Mouse (Mus musculus) kidney, adult 8-10 months (tissue): ENCODE data around the gene Car9.
A peak's percentile ranks its signal among the peaks of the same experiment; 100 is the strongest.
"Not testable (repeated sequence)": the region's sequence is repeated elsewhere in the genome, so short reads cannot be mapped to it uniquely, and the experiment has no call there.

Source experiments
- DNase-seq, 2 experiments: peaks; one replicate each; pipeline ENCODE4 v3.0.0; 2022

Car9 gene

GRCm38 (mm10) chr4:43530581-43530980 lies 23.8 kb downstream of the Car9 start:
- DNase-seq: peak; percentile 70 to 84

- DNase-seq: peak; percentile 31 to 42
These were observed 26.5 kb downstream of the Car9 start for GRCm38 (mm10) chr4:43533270-43533669.

GRCm38 (mm10) chr4:43535628-43536027 lies 28.9 kb downstream of the Car9 start:
- no peak for DNase-seq

- no peak for DNase-seq
These were observed 29.3 kb downstream of the Car9 start for GRCm38 (mm10) chr4:43536031-43536430.

- no peak for DNase-seq
These were observed 35.3 kb downstream of the Car9 start for GRCm38 (mm10) chr4:43542044-43542443.

GRCm38 (mm10) chr4:43546375-43547047 lies 39.7 kb downstream of the Car9 start:
- peak in 1 of 2 experiments; percentile 56 for DNase-seq

GRCm38 (mm10) chr4:43547160-43547559 lies 40.4 kb downstream of the Car9 start:
- no peak for DNase-seq

GRCm38 (mm10) chr4:43549055-43549454 lies 42.3 kb downstream of the Car9 start:
- DNase-seq: no peak

- DNase-seq: not testable (repeated sequence)
These were observed 45.1 kb downstream of the Car9 start for GRCm38 (mm10) chr4:43551854-43552253.

- DNase-seq: no peak
These were observed 45.7 kb downstream of the Car9 start for GRCm38 (mm10) chr4:43552437-43552836.

GRCm38 (mm10) chr4:43553891-43554290 lies 47.1 kb downstream of the Car9 start:
- no peak for DNase-seq

GRCm38 (mm10) chr4:43555926-43556325 lies 49.2 kb downstream of the Car9 start:
- no peak for DNase-seq

GRCm38 (mm10) chr4:43558028-43558630 lies 51.4 kb downstream of the Car9 start:
- peak; percentile 68 to 80 for DNase-seq

- peak; percentile 69 to 76 for DNase-seq
These were observed 52.0 kb downstream of the Car9 start for GRCm38 (mm10) chr4:43558631-43559356.

GRCm38 (mm10) chr4:43559519-43560242 lies 52.9 kb downstream of the Car9 start:
- no peak for DNase-seq

GRCm38 (mm10) chr4:43560243-43560611 lies 53.5 kb downstream of the Car9 start:
- peak; percentile 58 to 61 for DNase-seq

GRCm38 (mm10) chr4:43560976-43561375 lies 54.2 kb downstream of the Car9 start:
- no peak for DNase-seq

- peak in 1 of 2 experiments; percentile 63 for DNase-seq
These were observed 54.8 kb downstream of the Car9 start for GRCm38 (mm10) chr4:43561436-43561996.

- peak; percentile 97 for DNase-seq
These were observed 55.4 kb downstream of the Car9 start, which contains the start of the genes Creb3 and Tln1 for GRCm38 (mm10) chr4:43561997-43562768. Gene Creb3 (plus strand): TSS chr4:43562332. Gene Tln1 (minus strand): TSS chr4:43562691.

GRCm38 (mm10) chr4:43562769-43563600 lies 56.2 kb downstream of the Car9 start:
- DNase-seq: no peak
